Mouse (Mus musculus) C2C12 (cell line): ENCODE measurements around the gene Rere. TPM values are rescaled to one million over a fixed set of nuclear protein-coding genes. Genes with fewer than 3 reads are reported as not detected.
"Not testable (repeated sequence)": the region's sequence is repeated elsewhere in the genome, so short reads cannot be mapped to it uniquely, and the experiment has no call there.

Source experiments
- H3K27me3 ChIP-seq: one replicate; pipeline ENCODE4 v1.6.1; 2011; ENCODE audit not compliant: control insufficient read depth, insufficient read depth, insufficient read length
- H3K36me3 ChIP-seq: one replicate; pipeline ENCODE4 v1.6.1; 2011; ENCODE audit not compliant: control insufficient read depth, insufficient read depth
- H3K4me3 ChIP-seq: one replicate; pipeline ENCODE4 v1.5.1; 2011; ENCODE audit warnings: mild to moderate bottlenecking, control low read depth; ENCODE audit not compliant: poor library complexity, insufficient read depth, severe bottlenecking
- H3K79me2 ChIP-seq: one replicate; pipeline ENCODE4 v1.6.1; 2011; ENCODE audit not compliant: control insufficient read depth, insufficient read depth
- H3K79me3 ChIP-seq: one replicate; pipeline ENCODE4 v1.6.1; 2011; ENCODE audit warnings: low read depth, control low read depth
- H3ac ChIP-seq: one replicate; pipeline ENCODE3; 2011; ENCODE audit warnings: low read depth; ENCODE audit not compliant: control insufficient read depth, insufficient read length
- CEBPB ChIP-seq: IDR thresholded peaks from one replicate; pipeline ENCODE4 v1.6.1; 2011; ENCODE audit warnings: low read depth, mild to moderate bottlenecking, control low read depth, moderate library complexity
- CTCF ChIP-seq: IDR thresholded peaks from one replicate; pipeline ENCODE4 v1.5.1; 2011; ENCODE audit not compliant: control insufficient read depth, insufficient read depth, insufficient read length
- FOSL1 ChIP-seq: IDR thresholded peaks from one replicate; pipeline ENCODE4 v1.8.0; 2011; ENCODE audit warnings: mild to moderate bottlenecking, low read length; ENCODE audit not compliant: poor library complexity, insufficient read depth, severe bottlenecking
- MAX ChIP-seq: IDR thresholded peaks from one replicate; pipeline ENCODE4 v1.6.1; 2011; ENCODE audit warnings: mild to moderate bottlenecking, control low read depth
- MYOD1 ChIP-seq: IDR thresholded peaks from one replicate; pipeline ENCODE4 v1.6.1; 2011; ENCODE audit warnings: low read depth; ENCODE audit not compliant: control insufficient read depth, insufficient read length
- MYOG ChIP-seq: IDR thresholded peaks from one replicate; pipeline ENCODE4 v1.6.1; 2011; ENCODE audit not compliant: control insufficient read depth, insufficient read length; ENCODE audit errors: extremely low read depth
- USF1 ChIP-seq: IDR thresholded peaks from one replicate; pipeline ENCODE4 v1.6.1; 2011; ENCODE audit warnings: low read depth, mild to moderate bottlenecking, control low read depth, moderate library complexity
- polyA plus RNA-seq: library from polyadenylated mRNA; unstranded; fragments of >200 nt; fragmentation: generic; extraction: Trizol; gene quantifications from one replicate; pipeline ENCODE4 v1.2.1, GENCODE M21; 2012; ENCODE audit warnings: missing spikeins

Gene Rere
- polyA plus RNA-seq, 1 experiment, result 27.1 TPM

DNA sequence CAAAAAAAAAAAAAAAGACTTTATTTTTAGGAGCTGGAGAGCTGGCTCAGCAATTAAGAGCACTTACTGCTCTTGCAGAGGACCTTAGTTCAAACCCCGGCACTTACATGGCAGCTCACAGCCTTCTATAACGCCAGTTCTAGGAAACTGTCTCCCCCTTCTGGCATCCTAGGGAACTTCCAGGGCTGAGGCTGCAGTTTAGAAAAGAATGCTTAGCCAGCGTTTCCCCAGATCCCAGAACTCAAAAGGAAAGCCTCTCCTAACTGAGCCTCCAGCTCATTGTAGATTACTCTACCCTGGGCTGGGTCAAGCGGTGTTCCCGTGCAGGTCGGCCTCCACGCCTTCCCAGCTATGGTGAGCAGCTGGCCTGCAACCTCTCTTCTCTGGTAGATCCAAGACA is 16.5 kb upstream of the Rere start:
- no peaks in the 10 kb centered on the region for H3K27me3 ChIP-seq
- H3K4me3 ChIP-seq, result no peak overlapping the region
- H3K36me3 ChIP-seq, result no peaks in the 10 kb centered on the region
- H3K79me3 ChIP-seq, result no peaks in the 10 kb centered on the region
- TF ChIP-seq MAX (no peak), FOSL1 (no peak), CEBPB (no peak), MYOG (no peak), CTCF (no peak), USF1 (no peak), MYOD1 (no peak)
- H3K79me2 ChIP-seq, result no peaks in the 10 kb centered on the region
- H3ac ChIP-seq, result no peak overlapping the region

DNA sequence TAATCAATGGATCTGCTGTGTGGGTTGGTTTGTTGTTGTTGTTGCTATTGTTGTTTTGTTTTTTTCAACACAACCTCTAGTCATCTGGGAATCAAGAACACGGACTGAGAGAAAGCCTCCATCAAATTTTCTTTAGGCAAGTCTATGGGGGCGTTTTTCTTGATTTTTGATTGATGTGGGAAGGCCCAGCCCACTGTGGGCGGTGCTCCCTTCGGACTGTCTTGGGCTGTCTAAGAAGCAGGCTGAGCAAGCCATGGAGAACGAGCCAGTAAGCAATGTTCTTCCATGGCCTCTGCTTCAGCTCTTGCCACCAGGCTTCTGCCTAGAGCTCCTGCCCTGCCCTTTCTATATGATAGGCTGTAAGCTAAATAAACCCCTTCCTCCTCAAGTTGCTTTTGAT is 16.0 kb upstream of the Rere start:
- TF ChIP-seq MYOG, result no peak
- no peak for TF ChIP-seq MAX
- TF ChIP-seq FOSL1, result no peak
- no peak for TF ChIP-seq USF1
- TF ChIP-seq MYOD1, result no peak
- TF ChIP-seq CTCF, result no peak
- no peak for TF ChIP-seq CEBPB
- Histone ChIP-seq H3K4me3 (no peak overlapping the region), H3K36me3 (no peaks in the 10 kb centered on the region), H3K79me3 (no peaks in the 10 kb centered on the region), H3K27me3 (no peaks in the 10 kb centered on the region), H3ac (no peak overlapping the region), H3K79me2 (no peaks in the 10 kb centered on the region)

DNA sequence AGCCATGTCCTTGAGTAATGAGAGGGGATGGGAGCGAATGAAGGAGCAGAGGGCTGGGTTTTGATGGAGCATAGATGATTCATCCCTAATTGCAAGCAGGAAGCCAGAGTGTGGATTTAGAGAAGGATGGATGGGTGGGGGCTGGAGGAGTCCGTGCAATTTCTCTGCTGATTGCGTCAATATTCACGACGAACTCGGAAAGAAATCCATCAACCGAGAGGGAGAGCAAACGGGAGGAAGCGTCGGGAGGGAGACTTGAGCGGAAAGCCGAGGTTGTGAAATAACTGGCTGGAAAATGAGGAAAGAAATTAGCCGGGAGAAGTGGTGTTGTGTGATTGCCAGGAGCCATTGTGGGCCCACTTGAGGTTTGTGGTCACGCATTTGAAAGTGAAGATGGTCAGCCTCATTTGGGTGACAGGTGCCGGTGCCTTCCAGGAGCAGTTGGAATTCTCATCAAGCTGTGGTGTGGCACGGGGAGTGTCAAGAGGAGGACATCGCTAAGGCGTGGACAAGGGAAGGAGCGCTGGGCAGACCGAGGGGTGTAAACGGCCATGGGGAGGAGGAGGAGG is 14.7 kb upstream of the Rere start:
- Histone ChIP-seq H3K27me3 (no peaks in the 10 kb centered on the region), H3ac (peak overlapping the region; percentile 54), H3K79me3 (no peaks in the 10 kb centered on the region), H3K4me3 (no peak overlapping the region), H3K79me2 (no peaks in the 10 kb centered on the region), H3K36me3 (no peaks in the 10 kb centered on the region)
- TF ChIP-seq MAX (peak; percentile 82), CTCF (no peak), FOSL1 (no peak), MYOG (no peak), MYOD1 (peak; percentile 90), USF1 (no peak), CEBPB (peak; percentile 96)

DNA sequence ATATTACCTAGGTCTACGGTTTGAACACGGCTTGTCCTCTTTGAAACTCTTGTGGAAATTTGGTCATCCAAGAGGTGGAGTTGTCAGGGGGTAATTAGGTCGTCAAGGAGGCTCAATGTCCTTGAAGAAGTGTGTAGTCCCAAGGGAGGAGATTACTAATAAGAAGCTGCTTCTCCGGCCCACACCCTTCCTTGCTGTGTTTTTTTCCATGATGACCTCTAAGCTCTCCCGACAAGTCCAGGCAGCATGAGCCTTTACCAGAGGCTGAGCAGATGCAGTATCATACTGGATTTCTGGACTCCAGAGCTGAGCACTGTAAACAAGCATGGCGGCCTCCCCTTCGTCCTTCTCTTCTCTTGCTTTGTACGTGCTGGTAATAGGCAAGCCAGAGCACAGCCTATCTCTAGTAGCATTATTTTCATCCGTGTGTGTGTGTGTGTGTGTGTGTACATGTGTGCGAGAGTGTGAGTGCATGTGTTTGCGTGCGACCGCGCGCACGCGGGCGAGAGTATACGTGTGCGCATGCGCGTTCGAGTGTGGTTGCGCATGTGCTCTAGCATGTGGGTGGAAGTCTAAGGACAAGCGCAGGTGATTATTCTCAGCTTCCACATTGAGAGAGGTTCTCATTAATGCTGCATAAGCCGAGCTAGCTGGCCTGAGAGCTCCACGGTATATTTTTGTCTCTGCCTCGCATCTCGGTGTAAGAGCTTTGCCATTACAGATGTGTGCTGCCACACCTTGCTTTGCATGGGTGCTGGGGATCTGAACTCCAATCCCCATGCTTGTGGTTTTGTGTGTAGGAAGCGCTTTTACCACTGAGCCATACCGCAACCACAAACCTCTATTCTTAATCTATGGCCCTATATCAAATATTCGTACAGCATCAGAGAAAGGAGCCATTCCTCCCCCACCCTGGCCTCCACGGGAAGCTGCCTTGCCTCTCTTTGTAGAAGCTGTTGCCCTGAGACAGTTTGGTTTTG is 12.5 kb upstream of the Rere start:
- Histone ChIP-seq H3K79me2 (no peaks in the 10 kb centered on the region), H3K79me3 (no peaks in the 10 kb centered on the region), H3K27me3 (no peaks in the 10 kb centered on the region), H3K36me3 (no peaks in the 10 kb centered on the region), H3K4me3 (no peak overlapping the region), H3ac (peak overlapping the region; percentile 51)
- TF ChIP-seq MAX, result peak; percentile 32
- no peak for TF ChIP-seq CTCF
- no peak for TF ChIP-seq MYOD1
- TF ChIP-seq USF1, result no peak
- TF ChIP-seq FOSL1, result no peak
- no peak for TF ChIP-seq MYOG
- TF ChIP-seq CEBPB, result no peak

DNA sequence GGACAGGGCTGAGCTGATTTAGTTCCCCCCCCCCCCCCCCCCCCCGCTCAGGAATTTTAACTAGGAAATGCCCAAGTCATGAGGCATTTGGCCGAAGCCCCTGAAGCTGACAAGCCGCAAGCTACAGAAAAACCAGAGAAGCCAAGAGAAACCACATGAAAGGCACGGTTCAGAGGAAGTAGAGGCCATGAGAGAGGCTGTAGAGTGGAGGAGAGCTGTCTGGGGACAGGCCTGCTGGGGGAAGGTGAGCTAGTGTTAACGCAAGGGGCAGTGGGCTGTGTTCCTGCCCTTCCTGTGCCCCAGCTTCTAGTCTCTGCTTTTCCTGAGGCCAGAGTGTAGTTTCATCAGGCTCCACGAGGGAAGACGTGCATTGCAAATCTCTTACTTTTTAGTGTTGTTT is 11.8 kb upstream of the Rere start:
- Histone ChIP-seq H3K27me3 (no peaks in the 10 kb centered on the region), H3ac (no peak overlapping the region), H3K79me3 (no peaks in the 10 kb centered on the region), H3K4me3 (no peak overlapping the region), H3K79me2 (no peaks in the 10 kb centered on the region), H3K36me3 (no peaks in the 10 kb centered on the region)
- TF ChIP-seq CEBPB (no peak), FOSL1 (no peak), MYOG (no peak), MYOD1 (peak; percentile 38), MAX (peak; percentile 6), CTCF (no peak), USF1 (no peak)

DNA sequence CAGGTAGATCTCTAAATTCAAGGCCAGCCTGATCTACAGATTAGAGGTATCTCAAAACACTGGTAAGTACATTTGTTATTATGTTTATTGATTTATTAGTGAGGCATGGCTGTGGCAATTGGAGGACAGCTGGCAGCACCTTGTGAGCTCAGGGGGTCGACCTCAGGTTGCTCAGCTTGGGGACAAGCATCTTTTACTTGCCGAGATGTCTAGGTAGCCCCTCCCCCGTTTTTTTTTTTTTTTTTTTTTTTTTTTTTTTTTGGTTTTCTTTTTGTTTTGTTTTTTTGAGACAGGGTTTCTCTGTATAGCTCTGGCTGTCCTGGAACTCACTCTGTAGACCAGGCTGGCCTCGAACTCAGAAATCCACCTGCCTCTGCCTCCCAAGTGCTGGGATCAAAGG is 10.7 kb upstream of the Rere start:
- not testable (repeated sequence) for H3K36me3 ChIP-seq, H3K79me3 ChIP-seq, H3ac ChIP-seq, H3K79me2 ChIP-seq, H3K4me3 ChIP-seq, H3K27me3 ChIP-seq
